Mouse (Mus musculus) G1E (cell line): ENCODE data around the gene Tmem158.

Experiments used
- CTCF ChIP-seq: IDR thresholded peaks from 2 replicates; pipeline ENCODE4 v1.5.1; 2012; ENCODE audit warnings: low read depth, low read length, inconsistent platforms, mixed read lengths
- GATA1 ChIP-seq: IDR thresholded peaks from 2 replicates; pipeline ENCODE4 v1.6.1; 2012; ENCODE audit warnings: borderline replicate concordance, low read length, inconsistent platforms, mixed read lengths

DNA sequence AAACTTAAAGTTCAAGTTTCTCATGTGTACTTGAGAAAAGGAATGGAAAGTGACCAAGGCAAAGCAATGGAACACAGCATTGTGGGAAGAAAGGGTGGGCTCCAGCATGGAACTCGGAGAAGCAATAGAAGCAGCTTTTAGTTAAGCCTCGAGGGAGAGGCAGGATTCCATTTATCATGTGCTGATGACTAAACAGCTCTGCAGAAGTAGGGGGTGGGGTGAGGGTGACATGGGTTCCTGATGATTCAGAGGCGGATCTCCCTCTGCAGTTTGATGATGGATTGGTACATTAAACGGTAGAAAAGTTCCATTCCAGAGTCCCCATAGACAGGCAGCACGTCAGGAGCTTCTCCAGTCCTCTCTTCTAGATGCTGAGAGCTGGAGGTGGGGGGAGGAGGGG is 48.5 kb upstream of the Tmem158 start:
- TF ChIP-seq CTCF (no peak), GATA1 (no peak)
